Mouse (Mus musculus): ENCODE data around the gene Gsn.

- TF ChIP-seq CTCF (IDR thresholded peaks at IDR 0.05; ENCODE audit: low read depth, low read length) (no peak), POLR2A (IDR thresholded peaks at IDR 0.05; ENCODE audit: insufficient read depth, low read length) (no peak)
Observed at GRCm38 (mm10) chr2:35278371-35279210, 22.4 kb downstream of the Gsn start.

All from ES-Bruce4 (cell line).